Mouse (Mus musculus) testis, adult 2 months (tissue): ENCODE measurements around the gene Itgbl1. TPM values are rescaled to one million over a fixed set of nuclear protein-coding genes. Genes with fewer than 3 reads are reported as not detected.

Experiments
- H3K27ac ChIP-seq: fragments of 200-500 bp; 2 replicates; pipeline ENCODE4 v1.5.1; 2012; ENCODE audit warnings: low read depth, low read length; ENCODE audit not compliant: control insufficient read depth, insufficient read depth
- H3K27me3 ChIP-seq: fragments of 200-500 bp; 2 replicates; pipeline ENCODE4 v1.6.1; 2012; ENCODE audit warnings: mild to moderate bottlenecking, low read length, moderate library complexity; ENCODE audit not compliant: control insufficient read depth, insufficient read depth
- H3K36me3 ChIP-seq: fragments of 200-500 bp; 2 replicates; pipeline ENCODE4 v1.6.1; 2012; ENCODE audit warnings: mild to moderate bottlenecking, low read length; ENCODE audit not compliant: control insufficient read depth, insufficient read depth
- H3K4me1 ChIP-seq: fragments of 200-500 bp; 2 replicates; pipeline ENCODE4 v1.6.1; 2012; ENCODE audit warnings: low read length; ENCODE audit not compliant: control insufficient read depth, insufficient read depth
- H3K4me3 ChIP-seq: fragments of 200-500 bp; 2 replicates; pipeline ENCODE4 v1.5.1; 2012; ENCODE audit warnings: low read depth, mild to moderate bottlenecking, low read length, moderate library complexity, mixed read lengths; ENCODE audit not compliant: control insufficient read depth
- CTCF ChIP-seq: fragments of 200-500 bp; IDR thresholded peaks from 2 replicates; pipeline ENCODE4 v1.5.1; 2012; ENCODE audit warnings: low read depth, mild to moderate bottlenecking, inconsistent platforms, low read length, moderate library complexity; ENCODE audit not compliant: control insufficient read depth, insufficient read depth, insufficient replicate concordance
- POLR2A ChIP-seq: fragments of 200-500 bp; IDR thresholded peaks from 2 replicates; pipeline ENCODE4 v1.6.1; 2012; ENCODE audit warnings: low read depth, mild to moderate bottlenecking, inconsistent platforms, low read length, moderate library complexity; ENCODE audit not compliant: control insufficient read depth
- polyA plus RNA-seq: library from polyadenylated mRNA; depleted of rRNA; stranded (reverse); fragments of >200 nt; gene quantifications from 2 replicates; pipeline ENCODE4 v1.2.3, GENCODE M21; 2012

The Itgbl1 gene
- polyA plus RNA-seq, 1 experiment = 4.2 TPM

DNA sequence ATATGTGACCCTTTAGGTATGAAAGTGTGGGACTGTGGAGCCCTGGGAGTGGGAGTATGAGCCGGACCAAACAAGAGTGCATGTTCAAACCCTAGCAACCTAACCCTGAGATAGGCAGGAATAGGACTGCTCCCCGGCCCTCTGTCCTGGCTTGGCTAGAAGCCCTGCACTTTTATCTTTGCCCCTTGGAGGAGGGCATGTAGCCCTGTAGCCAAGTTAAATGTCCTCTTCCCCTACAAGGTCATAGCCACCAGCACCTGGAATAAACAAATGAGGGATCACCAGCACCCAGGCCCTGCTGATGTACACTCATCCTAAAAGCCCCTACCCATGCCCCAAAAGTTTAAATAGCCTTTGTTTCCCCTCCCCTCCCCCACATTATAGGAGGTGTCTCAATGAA, 18.3 kb downstream of the Itgbl1 start:
- H3K4me1 ChIP-seq = no peaks in the 10 kb centered on the region
- H3K4me3 ChIP-seq = no peak overlapping the region
- no peak overlapping the region for H3K27ac ChIP-seq
- H3K36me3 ChIP-seq = no peaks in the 10 kb centered on the region
- H3K27me3 ChIP-seq = no peaks in the 10 kb centered on the region
- TF ChIP-seq POLR2A = no peak
- TF ChIP-seq CTCF = no peak

DNA sequence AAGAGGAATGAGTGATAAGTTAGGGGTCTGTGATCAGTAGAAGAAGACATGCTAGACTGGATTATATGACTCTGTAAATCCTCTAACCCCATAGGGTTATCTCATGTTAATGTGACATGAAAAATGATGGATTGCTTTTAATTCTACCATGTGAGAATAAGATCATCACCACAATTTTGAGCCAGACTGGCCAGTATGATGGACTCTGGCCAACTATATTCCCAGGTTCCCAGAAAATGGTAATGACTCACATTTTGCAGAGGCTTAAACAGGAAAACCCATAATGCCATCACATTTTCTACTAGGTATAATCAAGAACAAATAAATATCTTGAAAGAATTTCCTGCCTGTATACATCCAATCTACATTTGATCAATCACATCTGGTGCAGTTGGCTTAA, 55.0 kb downstream of the Itgbl1 start:
- H3K27ac ChIP-seq = no peak overlapping the region
- H3K27me3 ChIP-seq = no peaks in the 10 kb centered on the region
- TF ChIP-seq POLR2A = no peak
- no peak for TF ChIP-seq CTCF
- H3K36me3 ChIP-seq = no peaks in the 10 kb centered on the region
- H3K4me3 ChIP-seq = no peak overlapping the region
- H3K4me1 ChIP-seq = no peaks in the 10 kb centered on the region

DNA sequence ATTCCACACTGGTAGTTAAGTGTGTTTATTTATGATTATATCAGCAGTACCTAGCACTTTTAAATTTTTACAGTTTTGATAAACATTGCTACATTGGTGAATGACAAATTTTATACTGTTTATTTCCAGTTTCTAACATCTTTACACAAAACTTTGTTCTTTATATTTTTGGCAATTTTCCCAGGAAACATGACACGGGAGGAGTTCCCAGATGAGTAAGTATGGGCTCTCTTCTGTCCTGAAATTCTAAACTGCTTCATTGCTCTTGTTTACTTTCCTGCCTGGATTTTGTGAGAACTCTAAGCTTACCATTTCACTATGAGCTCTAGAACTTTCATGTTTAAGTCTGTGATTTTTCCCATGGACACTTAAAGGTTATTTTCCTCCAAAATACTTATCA, 82.3 kb downstream of the Itgbl1 start:
- no peaks in the 10 kb centered on the region for H3K36me3 ChIP-seq
- H3K27ac ChIP-seq = no peak overlapping the region
- no peak overlapping the region for H3K4me3 ChIP-seq
- H3K27me3 ChIP-seq = no peaks in the 10 kb centered on the region
- no peaks in the 10 kb centered on the region for H3K4me1 ChIP-seq
- TF ChIP-seq POLR2A = no peak
- TF ChIP-seq CTCF = no peak

DNA sequence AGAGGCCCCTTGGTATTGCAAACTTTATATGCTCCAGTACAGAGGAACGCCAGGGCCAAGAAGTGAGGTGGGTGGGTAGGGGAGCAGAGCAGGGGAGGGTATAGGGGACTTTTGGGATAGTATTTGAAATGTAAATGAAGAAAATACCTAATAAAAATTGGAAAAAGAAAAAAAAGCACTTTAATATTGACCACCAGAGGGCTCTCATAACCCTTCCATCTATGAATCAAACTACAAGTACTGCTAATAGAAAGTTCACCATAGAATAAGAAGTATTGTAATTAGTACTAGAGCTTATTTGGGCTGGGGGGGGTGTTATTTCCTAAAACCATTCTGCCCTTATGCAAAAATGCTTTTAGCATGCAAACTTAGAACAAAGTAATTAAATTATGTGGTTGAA, 91.2 kb downstream of the Itgbl1 start:
- H3K27ac ChIP-seq = no peak overlapping the region
- no peak for TF ChIP-seq CTCF
- no peak for TF ChIP-seq POLR2A
- H3K27me3 ChIP-seq = no peaks in the 10 kb centered on the region
- no peak overlapping the region for H3K4me3 ChIP-seq
- no peaks in the 10 kb centered on the region for H3K36me3 ChIP-seq
- no peaks in the 10 kb centered on the region for H3K4me1 ChIP-seq

DNA sequence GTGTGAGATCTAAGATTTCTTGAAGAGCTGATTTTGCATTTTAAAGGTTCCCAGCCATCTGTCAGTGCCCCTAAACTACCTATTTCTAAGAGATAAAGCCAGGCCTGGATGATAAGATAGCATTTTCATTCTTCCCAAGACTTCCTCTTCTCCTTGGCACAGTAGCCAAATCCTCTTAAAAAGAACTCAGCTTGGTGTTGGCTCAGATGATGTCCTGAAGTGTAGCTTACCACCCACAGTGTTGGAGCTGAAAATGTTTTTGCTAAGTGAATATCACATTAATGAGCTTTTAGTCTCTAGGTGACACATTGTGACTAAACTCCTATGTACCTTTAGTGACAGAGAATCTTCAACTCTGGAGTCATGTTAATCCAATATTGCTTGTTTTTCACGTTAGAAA, 99.8 kb downstream of the Itgbl1 start:
- no peak overlapping the region for H3K4me3 ChIP-seq
- no peaks in the 10 kb centered on the region for H3K36me3 ChIP-seq
- no peaks in the 10 kb centered on the region for H3K4me1 ChIP-seq
- H3K27me3 ChIP-seq = no peaks in the 10 kb centered on the region
- no peak overlapping the region for H3K27ac ChIP-seq
- TF ChIP-seq CTCF = no peak
- TF ChIP-seq POLR2A = no peak

DNA sequence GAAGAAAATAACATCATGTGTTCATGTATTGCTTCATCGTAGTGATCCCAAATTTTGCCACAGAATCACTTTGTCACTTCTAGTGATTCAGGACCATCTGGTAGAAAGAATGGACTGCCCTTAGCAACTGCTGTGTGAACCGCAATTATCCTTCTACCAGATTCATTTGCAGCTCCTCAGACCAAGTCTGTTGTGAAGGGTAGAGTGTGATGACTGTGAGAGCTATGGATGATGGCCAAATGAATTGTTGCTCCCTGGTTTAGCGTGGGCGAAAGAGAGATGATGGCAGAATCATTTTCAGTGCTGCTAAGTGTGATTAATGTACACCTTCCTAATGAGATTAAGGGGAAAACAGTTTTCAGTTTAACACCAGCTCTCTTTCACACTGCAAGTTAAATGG, 100.3 kb downstream of the Itgbl1 start:
- TF ChIP-seq CTCF (no peak), POLR2A (no peak)
- no peak overlapping the region for H3K4me3 ChIP-seq
- H3K27me3 ChIP-seq = no peaks in the 10 kb centered on the region
- H3K4me1 ChIP-seq = no peaks in the 10 kb centered on the region
- H3K27ac ChIP-seq = no peak overlapping the region
- H3K36me3 ChIP-seq = no peaks in the 10 kb centered on the region

DNA sequence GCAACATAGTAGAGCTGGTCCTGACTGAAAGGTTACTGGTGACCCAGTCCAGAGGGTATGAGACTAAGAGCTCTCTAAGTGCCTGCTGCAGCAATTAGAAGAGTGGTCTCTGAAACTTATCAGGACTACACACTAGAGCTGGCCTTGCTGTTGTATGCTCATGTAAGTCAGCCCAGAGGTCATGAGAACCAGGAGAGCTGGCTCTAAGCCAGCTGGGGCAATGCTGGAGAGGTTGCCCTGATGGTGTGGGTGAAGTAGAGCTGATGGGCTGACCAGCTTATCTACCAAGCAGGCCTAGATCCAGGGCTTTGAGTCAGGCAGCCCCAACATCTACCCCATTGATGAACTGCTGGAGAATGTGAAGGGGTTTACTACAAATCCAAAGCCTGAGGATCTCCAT, 142.0 kb downstream of the Itgbl1 start:
- no peak for TF ChIP-seq CTCF
- TF ChIP-seq POLR2A = no peak
- Histone ChIP-seq H3K4me3 (no peak overlapping the region), H3K4me1 (no peaks in the 10 kb centered on the region), H3K27ac (no peak overlapping the region), H3K27me3 (no peaks in the 10 kb centered on the region), H3K36me3 (no peaks in the 10 kb centered on the region)

DNA sequence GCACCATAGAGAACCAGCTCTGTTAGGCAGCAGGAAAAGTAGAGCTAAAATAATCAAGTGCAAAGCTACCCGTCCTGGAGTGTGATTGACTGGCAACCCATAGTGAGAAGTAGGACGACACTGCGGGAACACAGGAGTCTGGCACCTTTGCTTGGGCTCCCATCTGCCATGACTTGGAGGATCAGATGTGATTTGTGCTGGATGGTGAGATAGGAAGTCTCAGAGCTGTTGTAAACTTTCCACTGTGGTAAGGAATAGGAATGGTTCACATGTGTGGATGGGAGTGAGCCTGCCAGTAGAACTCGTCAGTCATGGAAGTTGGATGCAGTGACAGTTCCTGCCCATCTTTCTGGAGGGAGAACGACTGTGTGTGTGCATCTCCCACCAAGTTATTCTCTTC, 177.9 kb downstream of the Itgbl1 start:
- Histone ChIP-seq H3K27me3 (no peaks in the 10 kb centered on the region), H3K36me3 (no peaks in the 10 kb centered on the region), H3K27ac (no peak overlapping the region), H3K4me3 (no peak overlapping the region), H3K4me1 (no peaks in the 10 kb centered on the region)
- no peak for TF ChIP-seq CTCF
- TF ChIP-seq POLR2A = no peak
